Mouse (Mus musculus): Measurements from ENCODE around the gene Pgm5. TPM values are rescaled to one million over a fixed set of nuclear protein-coding genes. Genes with fewer than 3 reads are reported as not detected.

Gene Pgm5
- polyA plus RNA-seq, 1 experiment from 2014 or later = 6.5 TPM

DNA sequence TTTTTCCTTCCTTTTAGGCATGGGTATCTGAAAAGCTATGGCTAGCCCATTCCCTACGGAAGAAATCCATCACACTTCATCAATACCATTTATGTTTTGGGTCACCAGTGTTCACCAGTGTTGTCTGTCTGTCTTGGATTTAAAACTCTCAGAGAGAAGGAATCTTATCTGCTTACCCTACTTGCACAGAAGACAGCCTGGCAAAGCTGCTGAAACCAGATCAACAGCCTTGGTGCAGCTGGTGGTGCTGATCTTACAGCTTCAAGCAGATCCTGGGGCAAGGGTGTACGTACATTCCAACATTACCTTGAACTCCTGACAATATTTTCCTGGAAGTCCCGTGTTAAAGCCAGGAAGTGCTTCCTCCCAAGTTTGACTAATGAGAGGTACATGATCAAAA, 55.6 kb downstream of the Pgm5 start:
- Histone ChIP-seq H3K4me3 (replicated peaks) (no peak overlapping the region), H3K36me3 (no peaks in the 10 kb centered on the region), H3K27ac (replicated peaks) (no peak overlapping the region), H3K4me2 (replicated peaks) (no peak overlapping the region), H3K27me3 (no peaks in the 10 kb centered on the region), H3K9ac (no peak overlapping the region), H3K9me3 (replicated peaks) (no peaks in the 10 kb centered on the region), H3K4me1 (no peaks in the 10 kb centered on the region)
- ATAC-seq (ENCODE audit: insufficient number of reproducible peaks, low FRiP score, low TSS enrichment, low read depth) = no peak
- WGBS = 87% methylated on average over 3 of the region's 3 CpGs

DNA sequence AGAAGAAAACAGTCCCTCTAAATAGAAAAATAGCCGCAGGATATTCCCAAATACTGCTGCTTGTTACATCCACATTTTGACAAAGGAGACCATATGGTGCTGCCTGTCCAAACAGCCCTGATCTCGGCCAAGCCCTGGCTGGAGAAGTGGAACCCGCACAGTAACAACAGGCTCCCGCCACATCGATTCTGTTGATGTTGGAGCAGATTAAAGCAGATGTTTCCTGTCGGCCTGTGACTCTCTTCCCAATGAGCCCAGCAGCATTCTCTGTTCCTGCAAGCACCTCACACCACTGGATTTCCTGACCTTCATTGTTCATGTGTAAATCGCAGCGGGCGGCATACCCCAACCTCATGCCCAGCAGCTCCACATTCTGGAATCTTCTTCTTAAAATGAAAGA, 64.0 kb downstream of the Pgm5 start:
- H3K27ac ChIP-seq (replicated peaks) = no peak overlapping the region

DNA sequence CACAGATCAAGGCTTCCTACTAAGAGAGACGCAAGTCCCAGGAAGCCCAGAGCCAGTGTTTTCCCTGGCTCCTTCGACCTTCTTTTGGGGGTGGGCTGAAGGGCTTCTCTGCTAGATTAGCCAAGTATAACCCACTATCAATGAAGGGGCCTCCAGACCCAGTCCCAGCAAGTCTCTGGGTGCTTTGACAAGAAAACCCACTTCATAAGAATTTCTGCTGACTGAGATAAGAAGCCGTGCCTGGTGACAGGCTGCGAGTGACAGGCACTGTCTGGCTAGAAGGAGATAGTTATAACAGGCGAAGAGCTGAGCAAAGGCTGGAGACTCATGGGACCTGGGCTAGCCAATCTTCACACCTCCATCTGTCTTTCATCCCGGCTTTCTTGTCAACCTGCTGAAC, 67.3 kb downstream of the Pgm5 start:
- ATAC-seq (ENCODE audit: insufficient number of reproducible peaks, low FRiP score, low TSS enrichment, low read depth) = no peak
- Histone ChIP-seq H3K4me3 (replicated peaks) (no peak overlapping the region), H3K4me2 (replicated peaks) (no peak overlapping the region), H3K27ac (replicated peaks) (no peak overlapping the region), H3K9me3 (replicated peaks) (no peaks in the 10 kb centered on the region), H3K27me3 (no peaks in the 10 kb centered on the region), H3K4me1 (no peaks in the 10 kb centered on the region), H3K36me3 (no peaks in the 10 kb centered on the region), H3K9ac (no peak overlapping the region)
- 65% methylated on average over 6 of the region's 6 CpGs for WGBS

More for the DNA sequence above, 64.0 kb downstream of the Pgm5 start:
- Histone ChIP-seq H3K9ac (no peak overlapping the region), H3K36me3 (no peaks in the 10 kb centered on the region), H3K4me3 (replicated peaks) (no peak overlapping the region), H3K4me2 (replicated peaks) (no peak overlapping the region), H3K9me3 (replicated peaks) (no peaks in the 10 kb centered on the region), H3K27me3 (no peaks in the 10 kb centered on the region), H3K4me1 (no peaks in the 10 kb centered on the region)
- 58% methylated on average over 9 of the region's 9 CpGs for WGBS
- ATAC-seq (ENCODE audit: insufficient number of reproducible peaks, low FRiP score, low TSS enrichment, low read depth) = no peak

DNA sequence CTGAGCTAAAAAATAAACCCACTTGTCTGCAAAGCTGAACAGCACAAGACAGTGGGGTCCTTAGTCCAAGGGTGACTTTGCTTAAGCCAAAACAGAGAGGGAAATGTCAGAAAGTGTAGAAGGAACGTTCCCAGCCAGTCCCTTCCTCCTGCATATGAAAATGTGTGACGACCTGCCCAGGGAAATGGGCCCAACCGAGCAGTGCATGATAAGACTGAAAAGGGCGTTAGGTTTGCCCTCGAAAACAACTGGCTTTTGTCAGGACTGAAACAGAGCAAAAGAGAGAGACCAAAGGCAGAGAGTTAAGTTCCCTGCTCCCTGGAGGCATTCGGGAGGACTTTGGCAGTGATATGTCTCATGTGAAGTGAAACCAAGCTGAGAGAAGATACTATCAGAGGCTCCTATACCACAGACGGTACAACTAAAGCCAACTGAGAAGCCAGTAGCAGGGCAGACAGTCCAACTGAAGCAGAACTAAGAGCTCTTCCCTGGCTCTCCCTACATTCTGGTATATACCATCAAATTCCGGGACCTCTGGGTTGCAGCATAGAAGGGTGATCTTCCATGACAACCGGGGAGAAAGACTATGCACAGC, 68.0 kb downstream of the Pgm5 start:
- Histone ChIP-seq H3K4me3 (replicated peaks) (no peak overlapping the region), H3K4me1 (no peaks in the 10 kb centered on the region), H3K9ac (no peak overlapping the region), H3K27ac (replicated peaks) (no peak overlapping the region), H3K4me2 (replicated peaks) (no peak overlapping the region), H3K9me3 (replicated peaks) (no peaks in the 10 kb centered on the region), H3K36me3 (no peaks in the 10 kb centered on the region), H3K27me3 (no peaks in the 10 kb centered on the region)
- no peak for ATAC-seq (ENCODE audit: insufficient number of reproducible peaks, low FRiP score, low TSS enrichment, low read depth)
- 59% methylated on average over 9 of the region's 9 CpGs for WGBS

DNA sequence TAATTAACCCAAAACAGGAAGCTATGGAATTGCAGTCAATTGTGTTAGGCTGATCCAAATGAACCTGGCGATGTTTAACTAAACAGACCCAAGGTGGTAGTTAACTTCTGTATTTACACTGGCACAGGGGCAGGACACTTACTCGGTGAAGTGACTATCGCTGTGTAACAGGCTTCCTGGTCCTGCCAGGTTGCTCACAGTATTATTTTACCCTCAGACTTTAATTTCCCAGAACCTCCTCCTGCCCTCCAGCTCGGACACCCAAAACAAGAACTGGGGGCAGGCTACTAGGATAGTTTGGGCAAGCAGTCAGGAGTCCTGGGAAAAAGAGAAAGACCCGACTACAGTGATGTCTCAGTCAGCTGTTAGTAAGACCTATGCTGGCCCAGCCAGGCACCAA, 68.8 kb downstream of the Pgm5 start:
- H3K36me3 ChIP-seq = no peaks in the 10 kb centered on the region
- H3K4me1 ChIP-seq = no peaks in the 10 kb centered on the region
- H3K27ac ChIP-seq (replicated peaks) = no peak overlapping the region
- no peak overlapping the region for H3K4me3 ChIP-seq (replicated peaks)
- no peak overlapping the region for H3K4me2 ChIP-seq (replicated peaks)
- 80% methylated on average over 5 of the region's 5 CpGs for WGBS
- H3K9me3 ChIP-seq (replicated peaks) = no peaks in the 10 kb centered on the region
- ATAC-seq (ENCODE audit: insufficient number of reproducible peaks, low FRiP score, low TSS enrichment, low read depth) = no peak
- no peaks in the 10 kb centered on the region for H3K27me3 ChIP-seq
- H3K9ac ChIP-seq = no peak overlapping the region

DNA sequence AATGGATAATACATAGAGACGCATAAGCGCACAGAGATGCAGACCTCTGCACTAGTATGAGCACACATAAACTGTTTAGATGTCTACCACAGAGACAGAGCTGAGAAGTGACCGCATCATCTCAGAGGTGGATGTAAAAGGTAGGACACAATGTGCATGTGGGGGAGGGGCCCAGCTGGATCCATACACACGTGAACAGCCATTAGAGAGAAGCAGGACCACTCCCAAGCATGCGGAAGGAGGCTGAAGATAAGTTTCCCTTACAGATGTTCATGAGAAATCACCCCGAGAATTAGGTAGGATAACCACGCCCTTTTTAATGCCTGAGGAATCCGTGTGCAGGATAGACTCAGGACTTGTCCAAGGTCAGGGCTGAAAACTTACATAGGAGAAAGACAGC, 75.8 kb downstream of the Pgm5 start:
- H3K9me3 ChIP-seq (replicated peaks) = no peaks in the 10 kb centered on the region
- no peak for ATAC-seq (ENCODE audit: insufficient number of reproducible peaks, low FRiP score, low TSS enrichment, low read depth)
- H3K4me1 ChIP-seq = peaks cover 28% of the 10 kb centered on the region
- H3K4me3 ChIP-seq (replicated peaks) = no peak overlapping the region
- H3K9ac ChIP-seq = no peak overlapping the region
- H3K4me2 ChIP-seq (replicated peaks) = no peak overlapping the region
- no peaks in the 10 kb centered on the region for H3K27me3 ChIP-seq
- H3K36me3 ChIP-seq = no peaks in the 10 kb centered on the region
- no peak overlapping the region for H3K27ac ChIP-seq (replicated peaks)
- 65% methylated on average over 8 of the region's 8 CpGs for WGBS

DNA sequence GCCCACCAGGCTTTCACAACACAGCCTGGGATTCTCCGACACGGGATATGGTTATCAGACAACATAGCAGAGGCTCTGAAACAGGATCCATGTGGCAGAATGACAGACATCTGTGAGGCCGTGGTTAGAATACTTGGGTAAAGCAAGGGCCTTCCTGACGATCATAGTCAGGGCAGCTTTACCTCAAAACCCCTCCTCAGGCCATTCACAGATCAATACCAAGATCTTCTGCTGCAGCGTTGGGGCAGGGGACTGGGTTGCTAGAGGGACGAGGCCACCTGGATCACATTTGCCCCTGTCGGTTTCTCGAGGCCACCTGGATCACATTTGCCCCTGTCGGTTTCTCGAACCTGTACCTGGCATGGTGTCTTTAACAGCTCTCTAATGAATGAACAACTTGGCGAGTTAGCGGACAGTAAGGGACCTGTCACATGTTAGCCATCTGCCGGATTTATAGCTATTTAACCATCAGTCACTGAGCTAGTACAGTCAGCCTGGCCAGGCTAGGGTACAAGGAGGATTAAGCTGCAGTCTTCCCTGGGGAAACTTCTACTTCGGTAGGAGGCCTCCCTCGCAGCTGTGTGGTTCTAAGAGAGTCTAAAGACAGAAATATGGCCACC, 76.5 kb downstream of the Pgm5 start:
- Histone ChIP-seq H3K9me3 (replicated peaks) (no peaks in the 10 kb centered on the region), H3K4me3 (replicated peaks) (no peak overlapping the region), H3K27ac (replicated peaks) (peak overlapping the region; percentile 63), H3K9ac (no peak overlapping the region), H3K4me1 (peaks cover 34% of the 10 kb centered on the region), H3K27me3 (no peaks in the 10 kb centered on the region), H3K4me2 (replicated peaks) (peak overlapping the region; percentile 21; the same call in 1 of the 2 replicates), H3K36me3 (no peaks in the 10 kb centered on the region)
- 0 out of 2 replicates have a peak, but pooled peaks have one; percentile 36 for ATAC-seq (ENCODE audit: insufficient number of reproducible peaks, low FRiP score, low TSS enrichment, low read depth)
- 27% methylated on average over 15 of the region's 15 CpGs for WGBS

DNA sequence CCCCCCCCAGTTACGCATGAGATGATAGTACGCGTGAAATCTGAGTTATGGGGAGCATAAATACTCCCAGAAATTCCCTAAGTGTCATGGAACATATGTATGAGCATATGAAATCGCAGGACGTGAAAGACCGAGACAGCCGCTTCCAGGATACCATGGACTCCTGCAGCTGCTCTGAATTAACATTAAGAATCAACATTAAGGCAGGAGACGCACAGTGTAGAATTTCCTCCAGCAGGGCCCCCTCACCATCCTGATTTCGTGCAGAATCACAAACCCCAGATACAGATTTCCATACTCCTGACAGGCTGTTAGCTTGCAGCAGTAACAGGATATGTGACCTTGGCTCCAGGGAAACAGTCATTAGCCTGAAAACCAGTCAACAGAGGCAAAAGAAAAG, 77.9 kb downstream of the Pgm5 start:
- Histone ChIP-seq H3K27ac (replicated peaks) (peak overlapping the region; percentile 70), H3K9me3 (replicated peaks) (no peaks in the 10 kb centered on the region), H3K4me3 (replicated peaks) (no peak overlapping the region), H3K4me2 (replicated peaks) (peak overlapping the region; percentile 21), H3K9ac (no peak overlapping the region), H3K4me1 (peaks cover 40% of the 10 kb centered on the region), H3K27me3 (no peaks in the 10 kb centered on the region), H3K36me3 (no peaks in the 10 kb centered on the region)
- WGBS = 23% methylated on average over 9 of the region's 9 CpGs
- ATAC-seq (ENCODE audit: insufficient number of reproducible peaks, low FRiP score, low TSS enrichment, low read depth) = peak; percentile 77

DNA sequence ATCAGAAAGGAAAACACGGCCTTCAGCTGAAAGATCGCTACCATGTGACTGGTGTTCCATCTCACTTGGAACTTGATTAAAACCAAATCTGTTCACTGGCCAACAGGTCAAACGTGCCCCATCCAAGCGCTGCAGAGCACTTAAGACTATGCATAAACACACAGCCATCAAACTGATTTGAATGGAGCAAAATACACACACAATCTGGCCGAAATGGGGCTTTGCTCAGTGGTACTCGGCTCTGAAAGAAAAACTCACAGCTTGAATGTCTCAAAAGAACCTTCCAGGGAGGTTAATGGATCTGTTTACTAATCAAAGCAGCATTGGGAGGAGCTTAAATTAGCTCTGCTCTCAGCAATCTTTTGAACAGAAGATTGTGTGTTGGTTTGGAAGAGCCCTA, 81.7 kb downstream of the Pgm5 start:
- no peak overlapping the region for H3K27ac ChIP-seq (replicated peaks)
- H3K4me3 ChIP-seq (replicated peaks) = no peak overlapping the region
- H3K9me3 ChIP-seq (replicated peaks) = no peaks in the 10 kb centered on the region
- WGBS = 39% methylated on average over 6 of the region's 6 CpGs
- H3K9ac ChIP-seq = no peak overlapping the region
- H3K36me3 ChIP-seq = no peaks in the 10 kb centered on the region
- no peaks in the 10 kb centered on the region for H3K27me3 ChIP-seq
- no peak overlapping the region for H3K4me2 ChIP-seq (replicated peaks)
- H3K4me1 ChIP-seq = peaks cover 32% of the 10 kb centered on the region
- ATAC-seq (ENCODE audit: insufficient number of reproducible peaks, low FRiP score, low TSS enrichment, low read depth) = no peak

DNA sequence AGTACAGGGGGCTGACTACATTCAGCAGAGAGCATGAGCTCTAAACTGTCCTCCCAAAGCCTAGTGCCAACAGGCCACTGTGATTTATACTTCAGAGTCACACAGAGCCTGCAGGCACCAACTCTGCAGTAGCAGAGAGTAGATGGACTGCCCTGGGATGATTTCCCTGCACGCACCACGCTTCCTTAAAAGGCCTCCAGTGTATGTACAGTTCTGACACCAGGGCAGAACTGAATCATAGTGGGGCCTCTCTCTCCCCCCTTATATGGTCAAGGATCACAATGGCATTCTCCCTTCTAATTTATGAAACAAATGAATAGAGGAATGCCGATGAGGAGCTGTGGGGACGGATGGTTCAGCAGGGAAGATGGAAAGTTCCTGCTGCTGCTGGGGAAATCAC, 91.3 kb downstream of the Pgm5 start:
- Histone ChIP-seq H3K4me1 (no peaks in the 10 kb centered on the region), H3K36me3 (no peaks in the 10 kb centered on the region), H3K27ac (replicated peaks) (no peak overlapping the region), H3K4me3 (replicated peaks) (no peak overlapping the region), H3K4me2 (replicated peaks) (no peak overlapping the region), H3K9me3 (replicated peaks) (no peaks in the 10 kb centered on the region), H3K27me3 (no peaks in the 10 kb centered on the region), H3K9ac (no peak overlapping the region)
- no peak for ATAC-seq (ENCODE audit: insufficient number of reproducible peaks, low FRiP score, low TSS enrichment, low read depth)
- 65% methylated on average over 4 of the region's 4 CpGs for WGBS

DNA sequence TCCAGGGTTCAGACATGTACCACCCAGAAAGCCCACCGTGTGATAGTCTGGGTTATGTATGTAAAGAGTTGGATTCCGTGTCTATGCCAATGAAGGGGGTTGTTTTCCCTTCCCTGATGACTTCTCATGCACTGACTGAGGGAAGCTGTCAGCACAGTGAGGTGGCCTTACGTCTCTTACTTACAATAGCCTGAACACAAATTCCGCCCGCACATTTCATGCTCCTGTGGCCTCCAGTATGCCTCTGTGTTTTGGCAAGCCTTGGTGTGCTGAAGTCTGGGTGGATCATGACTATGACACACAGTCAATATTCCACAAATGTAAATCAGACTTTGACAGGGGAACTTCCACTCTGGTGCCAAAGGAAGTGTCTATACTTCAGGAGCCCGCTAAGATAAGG, 94.3 kb downstream of the Pgm5 start:
- H3K4me1 ChIP-seq = peaks cover 5% of the 10 kb centered on the region
- no peaks in the 10 kb centered on the region for H3K9me3 ChIP-seq (replicated peaks)
- H3K4me3 ChIP-seq (replicated peaks) = no peak overlapping the region
- no peak overlapping the region for H3K9ac ChIP-seq
- H3K4me2 ChIP-seq (replicated peaks) = no peak overlapping the region
- H3K36me3 ChIP-seq = no peaks in the 10 kb centered on the region
- no peak overlapping the region for H3K27ac ChIP-seq (replicated peaks)
- H3K27me3 ChIP-seq = no peaks in the 10 kb centered on the region
- no peak for ATAC-seq (ENCODE audit: insufficient number of reproducible peaks, low FRiP score, low TSS enrichment, low read depth)
- 81% methylated on average over 6 of the region's 6 CpGs for WGBS
